Mouse (Mus musculus): Measurements from ENCODE around the gene Fbxo24. TPM values are rescaled to one million over a fixed set of nuclear protein-coding genes. Genes with fewer than 3 reads are reported as not detected.

The Fbxo24 gene
- polyA plus RNA-seq, 1 experiment: 0.31 TPM

- Histone ChIP-seq H3K4me1 (replicated peaks; ENCODE audit: control insufficient read depth, insufficient read depth, low read length) (peaks cover 13% of the 10 kb centered on the region), H3K36me3 (ENCODE audit: control insufficient read depth, insufficient read depth, low read length) (peaks cover 59% of the 10 kb centered on the region), H3K4me3 (ENCODE audit: control insufficient read depth, insufficient read depth, low read length) (no peak overlapping the region), H3K27ac (ENCODE audit: control insufficient read depth, insufficient read depth, low read length) (no peak overlapping the region), H3K27me3 (ENCODE audit: control insufficient read depth, insufficient read depth, low read length) (no peaks in the 10 kb centered on the region)
- DNase-seq: no peak
- 96% methylated on average over 10 of the region's 10 CpGs for WGBS
- TF ChIP-seq POLR2A (IDR thresholded peaks at IDR 0.05; ENCODE audit: control insufficient read depth, extremely low read depth, insufficient read depth, low read length, poor library complexity) (no peak), CTCF (IDR thresholded peaks at IDR 0.05; ENCODE audit: borderline replicate concordance, control insufficient read depth, extremely low read depth, insufficient read depth, low read length, poor library complexity) (no peak)
These were observed 24.6 kb upstream of the Fbxo24 start for GRCm38 (mm10) chr5:137653366-137653765.

- Histone ChIP-seq H3K36me3 (ENCODE audit: control insufficient read depth, insufficient read depth, low read length) (peaks cover 50% of the 10 kb centered on the region), H3K4me3 (ENCODE audit: control insufficient read depth, insufficient read depth, low read length) (no peak overlapping the region), H3K4me1 (replicated peaks; ENCODE audit: control insufficient read depth, insufficient read depth, low read length) (peaks cover 13% of the 10 kb centered on the region), H3K27ac (ENCODE audit: control insufficient read depth, insufficient read depth, low read length) (peak overlapping the region; percentile 7; the same call in 1 of the 2 replicates), H3K27me3 (ENCODE audit: control insufficient read depth, insufficient read depth, low read length) (no peaks in the 10 kb centered on the region)
- no peak for TF ChIP-seq POLR2A (IDR thresholded peaks at IDR 0.05; ENCODE audit: control insufficient read depth, extremely low read depth, insufficient read depth, low read length, poor library complexity)
- TF ChIP-seq CTCF (IDR thresholded peaks at IDR 0.05; ENCODE audit: borderline replicate concordance, control insufficient read depth, extremely low read depth, insufficient read depth, low read length, poor library complexity): no peak
- DNase-seq: peak; percentile 72
- whole genome bisulfite sequencing: 65% methylated on average over 3 of the region's 3 CpGs
These were observed 23.7 kb upstream of the Fbxo24 start for GRCm38 (mm10) chr5:137652474-137652873.

GRCm38 (mm10) chr5:137649669-137650571 lies 21.1 kb upstream of the Fbxo24 start:
- DNase-seq: no peak
- TF ChIP-seq POLR2A (IDR thresholded peaks at IDR 0.05; ENCODE audit: control insufficient read depth, extremely low read depth, insufficient read depth, low read length, poor library complexity) (no peak), CTCF (IDR thresholded peaks at IDR 0.05; ENCODE audit: borderline replicate concordance, control insufficient read depth, extremely low read depth, insufficient read depth, low read length, poor library complexity) (no peak)
- Histone ChIP-seq H3K4me3 (ENCODE audit: control insufficient read depth, insufficient read depth, low read length) (no peak overlapping the region), H3K4me1 (replicated peaks; ENCODE audit: control insufficient read depth, insufficient read depth, low read length) (peaks cover 11% of the 10 kb centered on the region), H3K36me3 (ENCODE audit: control insufficient read depth, insufficient read depth, low read length) (peaks cover 38% of the 10 kb centered on the region), H3K27ac (ENCODE audit: control insufficient read depth, insufficient read depth, low read length) (no peak overlapping the region), H3K27me3 (ENCODE audit: control insufficient read depth, insufficient read depth, low read length) (no peaks in the 10 kb centered on the region; the same call in 1 of the 2 replicates)
- 86% methylated on average over 18 of the region's 18 CpGs for WGBS

- Histone ChIP-seq H3K27ac (ENCODE audit: control insufficient read depth, insufficient read depth, low read length) (no peak overlapping the region), H3K36me3 (ENCODE audit: control insufficient read depth, insufficient read depth, low read length) (peaks cover 31% of the 10 kb centered on the region), H3K4me1 (replicated peaks; ENCODE audit: control insufficient read depth, insufficient read depth, low read length) (peaks cover 11% of the 10 kb centered on the region), H3K4me3 (ENCODE audit: control insufficient read depth, insufficient read depth, low read length) (no peak overlapping the region), H3K27me3 (ENCODE audit: control insufficient read depth, insufficient read depth, low read length) (no peaks in the 10 kb centered on the region; the same call in 1 of the 2 replicates)
- TF ChIP-seq CTCF (IDR thresholded peaks at IDR 0.05; ENCODE audit: borderline replicate concordance, control insufficient read depth, extremely low read depth, insufficient read depth, low read length, poor library complexity) (no peak), POLR2A (IDR thresholded peaks at IDR 0.05; ENCODE audit: control insufficient read depth, extremely low read depth, insufficient read depth, low read length, poor library complexity) (no peak)
- WGBS: 78% methylated on average over 4 of the region's 4 CpGs
- no peak for DNase-seq
These were observed 20.4 kb upstream of the Fbxo24 start for GRCm38 (mm10) chr5:137649251-137649650.

- Histone ChIP-seq H3K36me3 (ENCODE audit: control insufficient read depth, insufficient read depth, low read length) (peaks cover 19% of the 10 kb centered on the region), H3K4me1 (replicated peaks; ENCODE audit: control insufficient read depth, insufficient read depth, low read length) (peaks cover 10% of the 10 kb centered on the region), H3K4me3 (ENCODE audit: control insufficient read depth, insufficient read depth, low read length) (no peak overlapping the region), H3K27me3 (ENCODE audit: control insufficient read depth, insufficient read depth, low read length) (no peaks in the 10 kb centered on the region; the same call in 1 of the 2 replicates), H3K27ac (ENCODE audit: control insufficient read depth, insufficient read depth, low read length) (no peak overlapping the region)
- 74% methylated on average over 9 of the region's 9 CpGs for WGBS
- TF ChIP-seq POLR2A (IDR thresholded peaks at IDR 0.05; ENCODE audit: control insufficient read depth, extremely low read depth, insufficient read depth, low read length, poor library complexity) (no peak), CTCF (IDR thresholded peaks at IDR 0.05; ENCODE audit: borderline replicate concordance, control insufficient read depth, extremely low read depth, insufficient read depth, low read length, poor library complexity) (no peak)
- no peak for DNase-seq
These were observed 19.2 kb upstream of the Fbxo24 start for GRCm38 (mm10) chr5:137647827-137648601.

GRCm38 (mm10) chr5:137645652-137646091 lies 16.9 kb upstream of the Fbxo24 start, which contains the start of gene Irs3:
Gene Irs3 (minus strand): TSS chr5:137645714.
- peaks cover 7% of the 10 kb centered on the region; the same call in 1 of the 2 replicates for H3K4me1 ChIP-seq (replicated peaks; ENCODE audit: control insufficient read depth, insufficient read depth, low read length)
- no peak within 1 kb of the TSS for H3K27ac ChIP-seq (ENCODE audit: control insufficient read depth, insufficient read depth, low read length)
- peaks cover 22% of the 10 kb centered on the region for H3K36me3 ChIP-seq (ENCODE audit: control insufficient read depth, insufficient read depth, low read length)
- DNase-seq: no peak
- 53% methylated on average over 11 of the region's 11 CpGs for WGBS
- H3K4me3 ChIP-seq (ENCODE audit: control insufficient read depth, insufficient read depth, low read length): no peak within 1 kb of the TSS
- no peak for TF ChIP-seq CTCF (IDR thresholded peaks at IDR 0.05; ENCODE audit: borderline replicate concordance, control insufficient read depth, extremely low read depth, insufficient read depth, low read length, poor library complexity)
- TF ChIP-seq POLR2A (IDR thresholded peaks at IDR 0.05; ENCODE audit: control insufficient read depth, extremely low read depth, insufficient read depth, low read length, poor library complexity): no peak
- H3K27me3 ChIP-seq (ENCODE audit: control insufficient read depth, insufficient read depth, low read length): no peaks in the 10 kb centered on the region; the same call in 1 of the 2 replicates

All from thymus, adult 2 months (tissue).